Mouse (Mus musculus) retina, embryonic 14.5 days (tissue): ENCODE data around the gene Gmds.
A peak's percentile ranks its signal among the peaks of the same experiment; 100 is the strongest.

Experiments
- DNase-seq: peaks from one replicate; pipeline ENCODE4 v3.0.0-alpha.2; 2015; ENCODE audit warnings: low spot score

Gene Gmds

GRCm38 (mm10) chr13:32338513-32339365, at the start of gene Gmds:
TSS of gene Gmds (minus strand) at chr13:32338740.
- DNase-seq = peak; percentile 95

- DNase-seq = no peak
These were observed 47.0 kb upstream of the Gmds start for GRCm38 (mm10) chr13:32385421-32386092.

DNA sequence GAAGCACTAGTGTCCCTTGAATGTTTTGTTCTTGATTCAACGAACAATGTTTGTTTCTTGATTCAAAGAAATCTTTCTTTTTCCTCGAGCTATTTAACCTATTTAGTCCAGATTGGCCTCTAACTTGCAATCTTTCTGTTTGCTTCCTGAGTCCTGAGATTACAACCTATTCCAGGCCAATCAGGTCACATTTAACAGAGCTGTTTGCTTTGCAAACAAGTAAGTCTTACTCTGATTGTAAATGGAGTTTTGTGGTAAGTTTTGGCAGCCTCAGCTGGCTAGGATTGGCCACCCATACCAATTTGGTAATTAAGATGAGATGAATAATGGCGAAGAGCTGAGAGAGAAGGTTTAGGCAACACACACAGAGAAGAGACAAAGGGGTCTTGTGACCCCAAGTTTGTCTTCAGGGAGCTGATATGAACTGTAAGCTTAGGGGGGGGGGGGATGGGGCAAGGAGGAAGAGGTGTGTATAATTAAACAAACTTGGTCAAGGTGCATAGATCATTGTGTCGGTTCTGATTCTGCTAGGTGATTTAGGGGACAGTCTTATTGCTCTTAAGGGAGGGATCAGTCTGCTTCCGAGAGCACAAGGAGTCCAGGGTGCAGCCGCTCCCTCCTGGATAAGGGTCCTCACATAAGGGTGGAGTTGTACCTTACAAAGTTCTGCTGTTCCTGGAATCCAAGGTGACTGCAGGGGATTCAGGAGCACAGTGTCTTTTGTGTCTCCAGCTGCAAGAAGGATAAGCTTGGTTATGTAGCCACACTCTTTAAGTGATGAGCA, 43.9 kb upstream of the Gmds start:
- no peak for DNase-seq

DNA sequence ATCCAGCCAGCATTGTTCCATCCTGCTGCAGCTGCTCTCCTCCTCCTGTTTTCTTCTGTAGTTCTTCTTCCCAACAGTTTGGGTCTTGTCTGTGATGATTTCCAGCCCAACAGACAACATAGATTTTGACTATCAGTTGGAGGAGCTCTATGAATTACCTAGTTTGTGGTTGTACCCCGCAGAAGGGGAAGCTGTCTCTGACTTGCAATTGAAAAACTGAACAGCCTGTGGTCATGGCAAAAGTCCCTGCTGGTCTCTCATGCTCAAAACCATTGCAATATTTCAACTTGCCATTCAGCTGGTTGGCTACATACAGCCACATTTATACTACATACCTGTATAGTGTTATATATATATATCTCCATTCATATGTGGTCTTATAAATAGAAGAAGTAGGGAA, 40.1 kb upstream of the Gmds start:
- no peak for DNase-seq

DNA sequence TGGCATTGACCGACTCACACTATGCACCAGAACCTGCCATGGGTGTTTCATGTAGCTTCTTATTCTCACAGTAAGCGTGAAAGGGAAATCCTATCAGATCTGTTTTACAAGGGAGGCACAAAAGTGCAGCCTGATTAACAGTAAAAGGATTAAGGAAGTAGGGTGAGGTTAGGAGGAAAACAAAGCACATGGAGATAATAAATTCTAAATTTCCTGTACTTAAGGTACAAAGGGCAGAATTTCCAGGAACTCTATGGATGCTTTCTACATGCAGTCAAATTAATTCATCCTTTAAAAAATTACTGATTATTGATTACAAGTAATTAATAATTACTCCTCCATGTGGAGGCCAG, 34.0 kb upstream of the Gmds start:
- no peak for DNase-seq

DNA sequence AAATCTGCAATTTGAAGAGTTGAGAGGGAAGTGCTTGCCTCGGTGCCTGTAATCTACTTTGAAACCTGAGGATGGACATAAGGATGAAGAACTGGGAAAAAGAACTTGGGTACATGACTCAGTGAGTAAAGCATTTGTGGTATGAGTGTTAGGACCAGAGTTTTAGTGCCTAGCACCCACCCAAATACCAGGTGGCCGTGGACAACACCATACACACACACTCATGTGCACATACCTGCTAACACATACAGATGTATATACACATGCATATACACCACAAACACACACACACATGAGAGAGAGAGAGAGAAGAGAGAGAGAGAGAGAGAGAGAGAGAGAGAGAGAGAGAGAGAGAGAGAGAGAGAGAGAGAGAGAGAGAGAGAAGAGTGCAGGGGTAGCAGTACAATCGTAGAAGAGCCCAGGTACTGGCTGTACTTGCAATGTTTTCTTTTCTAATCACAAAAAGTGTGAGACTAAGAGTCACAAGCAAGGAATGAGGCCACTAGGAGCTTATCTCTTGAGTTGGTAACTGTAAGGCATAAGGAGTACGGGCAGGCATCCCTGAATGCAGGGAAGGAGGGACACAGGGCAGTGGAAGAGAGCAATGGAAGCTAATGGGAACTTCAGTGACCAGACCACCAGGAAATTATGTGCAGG, 33.5 kb upstream of the Gmds start:
- DNase-seq = no peak

DNA sequence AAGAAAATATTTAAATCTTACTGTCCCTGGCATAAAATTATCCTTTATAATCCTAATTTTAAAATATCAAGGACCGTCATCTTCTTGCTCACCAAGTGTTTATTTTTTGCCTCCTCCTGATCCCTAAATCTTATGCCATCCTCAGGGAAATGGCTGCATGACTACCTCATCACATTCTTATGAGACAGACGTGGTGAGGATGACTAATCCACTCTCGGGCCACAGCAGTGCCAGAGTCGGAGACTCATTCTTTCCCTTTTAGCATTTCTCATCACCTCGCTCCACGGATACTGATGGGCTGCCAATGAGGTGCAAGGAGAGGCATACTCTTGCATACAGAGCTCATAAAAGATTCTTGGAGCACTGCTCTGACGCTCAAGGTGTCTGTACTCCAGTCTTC, 32.2 kb upstream of the Gmds start:
- no peak for DNase-seq

- DNase-seq = no peak
These were observed 31.6 kb upstream of the Gmds start for GRCm38 (mm10) chr13:32370135-32370534.

DNA sequence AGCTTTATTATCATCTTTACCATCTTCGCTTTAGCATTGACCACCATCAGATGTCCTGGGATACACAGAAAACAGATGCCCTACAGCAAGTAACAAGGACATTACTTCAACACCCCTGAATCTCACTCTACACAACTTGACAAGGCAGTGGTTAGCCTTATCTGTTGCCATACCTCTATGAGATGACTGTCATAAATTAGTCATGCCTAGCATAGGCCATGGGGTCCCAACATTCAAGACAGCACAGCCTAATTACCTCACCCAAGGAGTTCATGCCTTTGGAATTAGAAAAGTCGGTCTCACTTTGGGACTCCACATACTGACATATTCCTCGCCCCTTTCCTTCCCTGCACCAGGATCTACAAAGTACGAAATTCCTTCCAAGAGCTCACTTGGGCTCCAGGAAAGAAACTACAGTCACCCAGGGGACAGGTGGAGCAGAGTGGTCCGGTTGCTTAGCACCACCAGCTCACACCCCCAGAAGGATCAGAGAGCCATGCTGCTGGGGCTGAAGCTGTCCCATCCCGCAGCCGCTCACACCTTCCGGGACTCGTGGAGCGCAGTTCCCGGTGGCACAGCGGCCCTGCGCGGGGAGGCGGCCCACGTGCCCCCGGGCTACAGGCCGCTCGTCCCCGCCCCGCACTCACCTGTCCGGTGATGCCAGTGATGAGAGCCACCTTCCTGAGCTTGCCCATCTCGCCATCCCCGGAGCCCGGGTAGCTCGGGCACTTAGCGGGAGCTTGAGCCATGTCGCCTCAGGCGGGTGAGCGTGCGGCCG, 616 bp downstream of the Gmds start:
- DNase-seq = peak; percentile 11

- no peak for DNase-seq
These were observed 20.2 kb downstream of the Gmds start for GRCm38 (mm10) chr13:32318309-32318708.

DNA sequence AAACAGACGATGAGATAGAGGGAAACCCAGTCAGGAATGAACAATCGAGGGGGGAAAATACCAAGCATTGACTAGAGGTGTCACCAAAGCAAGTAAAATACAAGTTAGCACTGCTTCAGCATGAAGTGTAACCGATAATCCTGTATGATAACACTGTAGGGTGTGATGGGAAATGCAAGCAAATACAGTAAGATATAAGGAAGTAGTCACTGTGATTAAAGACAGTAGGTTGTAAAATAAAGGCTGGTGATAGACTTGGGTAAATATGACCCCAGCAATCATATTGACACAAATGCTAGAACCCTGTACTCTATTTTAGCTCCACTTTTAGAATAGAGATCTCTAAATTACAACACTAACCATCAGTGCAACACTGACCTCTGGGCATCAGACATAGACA, 21.2 kb downstream of the Gmds start:
- no peak for DNase-seq

GRCm38 (mm10) chr13:32312663-32313062, 25.9 kb downstream of the Gmds start:
- DNase-seq = peak; percentile 60

GRCm38 (mm10) chr13:32311476-32311875, 27.1 kb downstream of the Gmds start:
- DNase-seq = no peak

GRCm38 (mm10) chr13:32298456-32298855, 40.1 kb downstream of the Gmds start:
- no peak for DNase-seq

GRCm38 (mm10) chr13:32297398-32297797, 41.1 kb downstream of the Gmds start:
- peak; percentile 53 for DNase-seq

DNA sequence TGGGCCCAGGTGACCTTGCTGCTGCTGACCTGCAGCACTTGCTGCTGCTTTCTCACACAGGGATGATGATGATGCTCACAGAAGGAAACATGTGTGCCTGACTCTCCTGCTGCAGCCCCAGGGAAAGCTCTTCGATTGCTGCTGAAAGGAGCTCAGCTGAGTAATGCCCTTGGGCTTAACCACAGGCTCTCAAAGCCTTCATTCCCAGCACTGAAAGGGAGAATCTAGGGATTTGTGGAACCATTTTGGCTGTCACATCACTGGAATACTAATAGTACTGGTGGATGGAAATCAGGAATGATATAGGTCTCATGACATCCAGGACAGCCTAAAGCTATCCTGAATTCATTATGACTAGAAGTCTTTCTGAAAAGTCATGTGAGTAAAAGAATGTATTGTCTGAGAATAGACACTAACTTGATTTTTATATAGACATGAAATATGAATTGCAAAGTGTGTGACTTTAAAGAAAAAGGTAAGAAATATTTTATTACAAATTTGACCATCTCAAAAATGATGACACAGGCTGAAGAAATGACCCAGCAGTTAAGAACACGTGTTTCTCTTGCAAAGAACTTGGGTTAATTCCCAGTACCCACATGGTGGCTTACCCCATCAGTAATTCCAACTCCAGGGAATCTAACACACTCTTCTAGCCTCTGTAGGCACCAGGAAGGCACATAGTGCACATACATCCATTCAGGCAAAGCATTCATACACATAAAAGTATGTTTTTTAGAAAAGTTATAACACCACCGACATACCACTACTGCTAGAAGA, 43.9 kb downstream of the Gmds start:
- DNase-seq = no peak

DNA sequence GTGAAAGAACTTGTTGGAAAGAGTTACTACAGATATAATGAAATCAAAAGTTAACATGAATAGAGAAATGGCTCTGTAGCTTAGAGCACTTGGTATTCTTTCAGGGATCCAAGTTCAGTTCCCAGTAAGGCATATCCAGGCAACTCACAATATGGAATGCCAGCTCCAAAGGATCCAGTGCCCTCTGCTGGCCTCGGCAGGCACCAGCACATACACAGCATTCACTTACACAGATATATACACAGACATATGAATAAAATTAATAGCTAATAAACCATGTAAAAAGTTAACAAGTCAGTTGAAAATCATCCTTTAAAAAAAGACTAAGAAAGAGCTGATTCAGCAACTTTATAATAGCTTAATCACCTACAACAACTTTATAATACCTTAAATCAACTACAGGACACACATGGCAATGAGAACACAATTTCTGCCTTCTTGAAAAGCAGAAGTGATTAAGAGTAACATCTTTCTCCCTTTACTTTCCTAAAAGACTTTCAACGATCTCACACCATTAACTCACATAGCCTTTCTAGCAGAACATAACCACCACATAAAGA, 65.5 kb downstream of the Gmds start:
- DNase-seq = no peak

DNA sequence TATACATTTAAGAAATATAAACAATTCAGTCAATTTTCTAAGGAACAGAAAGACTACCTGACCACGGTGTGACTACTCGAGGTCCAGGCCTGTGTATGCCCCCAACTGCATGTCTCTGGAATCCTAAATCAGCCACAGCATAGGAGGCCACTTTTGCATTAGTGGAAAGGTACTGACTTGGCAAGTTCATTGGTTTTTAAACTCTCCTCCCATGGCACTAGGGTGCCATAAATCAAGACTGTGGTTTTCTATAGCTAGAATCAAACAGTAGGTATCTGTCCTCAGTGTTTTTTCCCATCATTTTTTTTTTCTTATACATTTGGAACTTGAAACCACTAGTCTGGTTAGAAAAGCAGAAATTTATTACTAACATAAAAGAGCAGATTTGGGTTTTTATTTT, 68.8 kb downstream of the Gmds start:
- DNase-seq = no peak

GRCm38 (mm10) chr13:32269261-32269660, 69.3 kb downstream of the Gmds start:
- DNase-seq = no peak

DNA sequence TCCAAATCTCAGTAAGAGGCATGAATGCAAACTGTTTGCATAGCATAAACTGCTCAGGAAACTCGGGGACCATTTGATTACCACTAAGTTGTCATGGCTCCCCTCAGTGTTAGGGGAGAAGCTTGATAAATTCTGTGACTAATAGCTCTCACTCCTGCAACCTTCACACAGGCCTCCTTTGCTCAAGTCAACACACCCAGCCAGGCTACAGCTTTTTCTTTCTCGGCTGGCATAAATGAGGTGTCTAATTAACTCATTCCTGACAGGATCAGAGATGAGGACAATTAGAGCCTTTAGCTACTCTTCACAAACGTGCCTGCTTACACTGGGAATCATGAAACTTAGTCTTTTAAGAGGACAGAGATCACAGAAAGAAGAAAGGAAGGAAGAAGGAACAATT, 70.3 kb downstream of the Gmds start:
- DNase-seq = no peak
